Mouse (Mus musculus) embryo, embryonic 11 days (tissue): ENCODE measurements around the gene Eppin.
"Not testable (repeated sequence)": the region's sequence is repeated elsewhere in the genome, so short reads cannot be mapped to it uniquely, and the experiment has no call there.

Experiments
- DNase-seq: peaks from one replicate; pipeline ENCODE4 v3.0.0-alpha.2; 2015

The Eppin gene

DNA sequence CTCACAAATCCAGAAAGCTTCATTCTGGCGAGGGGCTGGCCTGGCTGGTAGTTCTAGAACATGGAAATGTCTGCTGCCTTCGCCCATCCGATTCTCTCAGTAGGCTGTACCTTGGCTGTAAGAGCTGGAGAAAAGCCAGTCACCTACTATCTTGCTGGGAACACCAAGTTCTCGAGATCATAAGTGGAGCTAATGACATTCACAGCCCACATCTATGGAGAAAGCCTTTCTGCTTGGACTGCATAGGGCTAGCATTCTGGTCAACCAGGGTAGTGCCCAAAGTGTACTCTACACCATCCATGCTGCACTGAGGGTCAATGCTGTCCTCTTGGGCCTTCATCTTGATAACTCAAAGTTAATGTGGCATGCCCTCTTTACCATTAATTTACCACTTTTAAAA lies at the start of gene Eppin:
Gene Eppin, minus strand, starts transcription at position 101 of the 400 bp plus-strand sequence.
- DNase-seq: no peak

DNA sequence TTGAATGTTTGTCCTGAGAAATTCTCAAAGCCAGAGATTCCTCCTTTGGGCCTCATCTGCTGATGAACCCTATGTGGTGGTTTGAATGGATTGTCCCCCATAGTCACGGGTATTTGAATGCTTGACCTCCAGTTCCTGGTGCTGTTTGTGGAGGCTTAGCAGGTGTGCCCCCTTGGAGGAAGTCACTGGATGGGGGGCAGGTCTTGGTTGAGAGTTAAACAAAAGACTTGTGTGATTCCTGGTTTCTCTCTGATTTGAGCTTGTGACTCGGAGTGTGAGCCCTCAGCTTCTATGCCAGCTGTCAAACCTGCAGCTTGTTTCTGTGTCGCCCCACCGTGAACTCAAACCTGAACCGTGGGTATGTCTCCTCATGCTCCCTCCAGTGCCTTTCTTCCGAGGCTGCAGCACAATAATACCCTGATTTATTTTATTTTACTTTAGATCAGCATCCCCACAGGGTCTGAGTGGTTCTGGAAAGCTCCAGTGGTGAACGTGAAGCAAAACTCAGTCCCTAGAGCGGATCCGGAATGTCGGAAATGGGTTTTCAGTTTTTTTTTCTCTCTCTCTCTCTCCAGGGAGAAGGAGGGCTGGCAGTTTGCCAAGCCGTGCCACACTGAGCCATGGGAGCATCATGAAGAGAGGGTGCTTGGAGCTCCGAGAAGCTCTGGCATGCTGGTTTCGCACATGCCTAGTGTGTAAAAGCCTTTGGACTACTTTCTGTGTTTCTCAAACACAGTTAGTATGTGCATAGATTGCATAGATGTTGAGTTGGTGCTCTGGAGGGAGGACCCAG lies 48.7 kb upstream of the Eppin start:
- no peak for DNase-seq

- DNase-seq: no peak
Observed at GRCm38 (mm10) chr2:164641129-164641528, 47.7 kb upstream of the Eppin start.

DNA sequence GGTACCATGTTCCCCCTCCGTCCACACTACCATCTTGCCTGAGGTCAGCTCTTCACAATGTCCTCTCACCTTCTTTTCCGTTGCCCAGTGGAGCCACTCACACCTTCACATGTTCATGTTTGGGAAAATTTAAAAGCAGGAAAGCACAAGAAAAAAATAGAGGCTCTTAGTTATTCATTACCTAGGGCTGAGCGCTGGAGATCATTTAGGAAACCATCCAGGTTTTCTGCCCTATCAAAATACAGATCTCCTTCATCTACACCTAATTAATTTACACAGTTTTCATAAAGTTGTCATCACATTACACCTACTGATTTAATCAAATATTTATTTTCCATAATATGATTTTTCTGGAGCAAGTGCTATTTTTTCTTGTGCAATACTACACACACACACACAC lies 45.3 kb upstream of the Eppin start, which contains the start of gene Wfdc16:
Gene Wfdc16, minus strand, starts transcription at position 101 of the 400 bp plus-strand sequence.
- no peak for DNase-seq

GRCm38 (mm10) chr2:164635266-164635665 lies 41.9 kb upstream of the Eppin start:
- peak; percentile 7 for DNase-seq

GRCm38 (mm10) chr2:164621775-164622174 lies 28.4 kb upstream of the Eppin start:
- DNase-seq: no peak

DNA sequence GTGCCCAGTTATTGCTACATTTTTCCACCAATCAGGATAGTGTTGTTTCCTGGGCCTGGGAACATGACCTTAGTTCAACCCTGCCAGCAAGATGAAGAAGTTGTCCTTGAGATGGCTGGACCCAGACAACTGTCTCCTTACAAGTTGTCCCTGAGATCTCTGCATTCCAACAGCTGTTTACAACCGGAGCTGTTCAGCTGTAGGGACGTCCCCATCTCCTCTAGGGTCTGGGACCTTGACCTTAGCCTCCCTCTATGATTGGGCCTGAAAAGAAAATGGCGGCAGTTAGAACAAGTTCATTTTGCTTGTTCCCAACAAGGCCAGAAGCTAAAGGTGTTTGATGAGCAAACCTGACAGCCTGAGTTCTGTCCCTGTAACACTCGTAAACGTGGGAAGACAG lies 25.7 kb upstream of the Eppin start:
- DNase-seq: no peak

GRCm38 (mm10) chr2:164615386-164615785 lies 22.0 kb upstream of the Eppin start:
- DNase-seq: no peak

- DNase-seq: not testable (repeated sequence)
Observed at GRCm38 (mm10) chr2:164613471-164613870, 20.1 kb upstream of the Eppin start, which contains the start of the genes Wfdc6b and Wfdc8. Gene Wfdc6b (plus strand): TSS chr2:164613522. Gene Wfdc8 (minus strand): TSS chr2:164613626.

DNA sequence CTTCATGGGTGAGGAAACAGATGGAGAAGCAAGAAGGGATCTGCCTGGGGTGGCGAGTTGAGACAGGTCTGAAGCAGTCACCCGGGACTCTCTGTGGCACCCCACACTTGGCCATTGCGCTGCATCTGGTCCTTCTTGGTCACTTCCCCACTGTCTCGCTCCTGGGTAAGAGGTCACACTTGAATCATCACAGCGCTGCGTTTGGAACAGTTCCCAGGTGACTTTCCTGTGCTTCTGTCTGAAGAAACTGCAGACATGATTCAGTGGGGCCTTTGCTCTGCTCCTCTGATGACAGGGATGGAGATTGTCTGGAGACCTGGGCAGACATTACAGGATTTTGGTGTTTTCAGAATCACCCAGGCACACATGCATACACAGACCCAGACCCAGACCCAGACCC lies 15.4 kb upstream of the Eppin start:
- no peak for DNase-seq

DNA sequence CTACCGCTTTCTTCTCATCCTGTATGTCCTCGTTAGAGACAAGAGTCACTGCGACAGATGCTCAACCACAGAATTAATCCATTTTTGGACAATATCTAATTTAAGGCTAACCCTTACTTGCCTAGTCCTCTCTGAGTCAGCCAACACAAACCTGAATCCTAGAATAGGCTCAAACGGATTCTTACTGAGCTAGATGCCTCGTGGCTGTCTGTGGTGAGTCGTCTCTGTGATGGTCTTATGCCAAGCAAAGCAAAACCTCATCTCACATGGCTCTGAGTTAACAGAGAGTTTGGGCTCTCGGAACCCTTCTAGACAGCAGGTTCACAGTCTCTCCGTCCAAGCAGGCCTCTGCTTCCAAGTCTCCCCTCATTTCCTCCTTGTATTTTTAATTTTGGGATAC lies 11.0 kb upstream of the Eppin start:
- no peak for DNase-seq

GRCm38 (mm10) chr2:164603482-164603881 lies 10.1 kb upstream of the Eppin start:
- no peak for DNase-seq

- no peak for DNase-seq
Observed at GRCm38 (mm10) chr2:164600179-164600578, 6.8 kb upstream of the Eppin start.

- peak; percentile 79 for DNase-seq
Observed at GRCm38 (mm10) chr2:164592014-164592413, 1.4 kb downstream of the Eppin start.

DNA sequence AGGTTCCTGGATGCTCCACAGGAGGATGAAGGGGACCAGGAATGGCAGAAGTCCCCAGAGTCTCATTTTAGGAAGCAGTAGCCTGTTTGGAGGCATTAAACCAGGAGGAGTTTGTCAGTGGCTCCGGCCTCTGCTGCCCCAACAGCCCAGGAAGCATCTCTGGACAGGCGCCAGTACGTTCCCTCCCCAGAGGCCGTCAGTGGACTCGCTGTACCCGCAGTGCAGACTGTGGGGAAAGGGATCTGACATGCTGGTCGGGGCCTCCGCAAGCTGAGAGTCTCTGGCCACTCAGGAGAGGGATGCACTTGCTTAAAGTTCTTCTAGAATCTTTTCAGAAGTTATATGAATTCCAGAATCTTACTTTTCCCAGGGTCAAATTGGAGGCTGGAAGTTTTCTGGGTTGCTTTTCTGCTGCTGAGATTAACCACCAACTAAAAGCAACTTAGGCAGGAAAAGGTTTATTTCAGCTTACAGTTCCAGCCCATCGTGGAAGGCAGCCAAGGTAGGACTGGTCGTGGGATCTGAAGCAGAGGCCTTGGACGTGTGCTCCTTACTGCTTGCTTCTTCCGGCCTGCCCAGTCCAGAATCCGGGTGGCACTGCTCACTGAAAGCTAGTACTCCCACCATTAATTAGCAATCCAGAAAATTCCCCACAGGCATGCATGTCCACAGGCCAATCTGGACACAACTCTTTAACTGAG lies 8.2 kb downstream of the Eppin start, which contains the start of gene Wfdc6a:
Gene Wfdc6a, minus strand, starts transcription at position 423 of the 701 bp plus-strand sequence.
- not testable (repeated sequence) for DNase-seq

DNA sequence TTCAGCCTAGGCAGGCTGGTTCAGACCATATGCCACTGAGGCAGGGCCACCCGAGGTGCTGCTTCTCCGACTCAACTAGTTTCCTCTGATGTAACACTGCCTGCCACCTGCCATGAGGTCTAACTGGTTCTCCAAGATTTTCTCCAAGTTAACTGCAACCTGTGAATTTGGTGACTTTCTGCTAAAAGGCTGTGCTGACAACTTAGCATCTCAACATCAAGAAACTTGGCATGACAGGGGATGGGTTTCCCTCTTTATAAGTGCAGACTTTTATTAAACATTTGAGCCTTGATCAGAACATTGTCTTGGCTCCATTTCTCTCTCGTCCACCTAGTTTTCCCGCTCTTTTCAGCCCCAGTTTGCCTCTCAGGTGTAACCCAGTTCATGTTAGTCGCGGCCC lies 20.0 kb downstream of the Eppin start, which contains the start of gene Spint3:
Gene Spint3, minus strand, starts transcription at position 101 of the 400 bp plus-strand sequence.
- not testable (repeated sequence) for DNase-seq

DNA sequence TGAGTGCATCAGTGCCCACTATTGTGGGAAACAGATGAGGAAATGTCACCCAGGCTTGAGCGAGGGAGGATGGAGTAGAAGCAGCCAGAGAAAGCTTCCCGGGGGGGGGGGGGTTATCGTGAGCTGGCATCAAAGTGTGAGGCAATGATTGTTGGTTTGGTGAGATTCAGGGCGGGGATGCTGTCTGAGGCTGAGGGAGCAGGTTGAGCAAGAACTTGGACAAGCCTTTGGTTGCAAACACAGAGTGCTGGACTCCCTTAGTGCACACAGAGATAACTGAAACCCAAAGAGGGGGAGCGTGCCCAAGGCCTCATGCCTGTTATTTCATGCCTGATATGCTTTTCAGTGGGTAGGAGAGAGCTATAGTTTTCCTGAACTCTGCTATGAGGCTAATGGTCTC lies 25.9 kb downstream of the Eppin start:
- no peak for DNase-seq

GRCm38 (mm10) chr2:164566997-164567396 lies 26.4 kb downstream of the Eppin start:
- DNase-seq: no peak

GRCm38 (mm10) chr2:164564346-164564745 lies 29.0 kb downstream of the Eppin start:
- DNase-seq: no peak

- DNase-seq: peak; percentile 78
Observed at GRCm38 (mm10) chr2:164563339-164564038, 29.9 kb downstream of the Eppin start.

- DNase-seq: peak; percentile 61
Observed at GRCm38 (mm10) chr2:164562391-164563188, 30.8 kb downstream of the Eppin start, which contains the start of gene Wfdc2. Gene Wfdc2 (plus strand): TSS chr2:164562413.

DNA sequence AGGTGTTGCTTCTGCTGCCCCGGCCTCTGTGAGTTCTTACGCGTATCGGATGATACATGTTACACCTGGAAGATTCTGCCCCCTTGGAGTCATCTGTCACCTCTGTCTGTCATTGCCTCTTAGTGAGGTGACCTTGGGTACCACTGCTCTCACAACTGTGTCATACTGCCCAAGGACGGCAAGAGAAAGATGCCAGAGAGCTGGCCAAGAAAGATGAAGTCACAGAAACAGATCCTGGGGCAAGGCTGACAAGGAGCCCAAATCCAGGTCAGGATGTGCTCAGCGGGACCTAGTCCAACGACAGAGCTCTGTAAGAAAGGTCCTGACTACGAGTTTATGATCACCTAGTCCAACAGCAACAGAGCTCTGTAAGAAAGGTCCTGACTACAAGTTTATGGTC lies 33.3 kb downstream of the Eppin start:
- no peak for DNase-seq
